Mouse (Mus musculus): ENCODE results near the gene Rnaseh2a.

- TF ChIP-seq POLR2A (IDR thresholded peaks at IDR 0.05; ENCODE audit: borderline replicate concordance, insufficient read depth, low read length) (no peak), CTCF (IDR thresholded peaks at IDR 0.05; ENCODE audit: borderline replicate concordance, insufficient read depth, low read depth, low read length) (no peak)
Measured at GRCm38 (mm10) chr8:84980622-84981358, 11.2 kb upstream of the Rnaseh2a start.
